8 mouse cellular contexts compared by ENCODE assay signal in the genomic region with DNA sequence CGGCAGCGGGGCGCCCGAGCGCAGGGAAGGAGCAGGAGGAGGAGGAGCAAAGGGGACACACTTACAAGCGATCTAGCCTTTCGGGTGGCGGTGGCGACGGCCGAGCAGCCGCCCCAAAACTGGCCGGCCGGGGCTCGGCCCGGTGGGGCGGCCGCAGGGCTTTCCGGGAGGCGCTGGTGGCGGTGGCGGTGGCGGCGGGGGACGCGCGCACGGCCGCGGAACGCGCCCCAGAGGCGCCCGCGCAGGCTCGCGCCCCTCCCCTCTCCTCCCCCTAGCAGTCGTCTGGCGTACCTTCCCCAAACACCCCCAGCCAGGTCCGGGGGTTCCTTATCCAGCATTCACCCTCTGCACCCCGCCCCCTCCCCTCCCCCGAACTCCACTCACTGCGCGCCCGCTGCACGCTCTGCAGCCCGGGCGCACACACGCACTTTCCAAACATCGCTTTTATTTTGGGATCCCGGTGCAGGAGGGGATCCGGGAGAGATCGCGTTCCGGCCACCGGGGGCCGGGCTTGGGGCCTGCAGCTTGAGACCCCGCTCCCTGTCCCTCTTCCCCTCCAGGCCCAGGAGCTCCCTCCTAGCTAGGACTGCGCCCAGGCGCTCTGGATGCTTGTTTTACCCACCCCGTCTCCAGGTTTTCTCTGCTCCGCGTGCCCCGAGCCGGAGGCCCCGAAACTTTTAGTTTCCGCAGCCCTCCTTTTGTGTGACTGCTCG. TPM values are rescaled to one million over a fixed set of nuclear protein-coding genes. Genes with fewer than 3 reads are reported as not detected.
A peak's percentile ranks its signal among the peaks of the same experiment; 100 is the strongest.
DNase-seq lines count a peak whose midpoint lies in the region; ATAC-seq and TF ChIP-seq lines count a peak whose summit lies in the region.

No protein-coding gene starts in this region.

- H3K36me3 ChIP-seq in C2C12 (ENCODE audit: control insufficient read depth, insufficient read depth), result no peaks in the 10 kb centered on the region
- H3K36me3 ChIP-seq in forebrain, embryonic 10.5 days (replicated peaks), result no peaks in the 10 kb centered on the region
- no peaks in the 10 kb centered on the region for H3K36me3 ChIP-seq in heart, embryonic 15.5 days
- no peaks in the 10 kb centered on the region for H3K36me3 ChIP-seq in lung, embryonic 14.5 days (ENCODE audit: insufficient read depth)

- H3K4me3 ChIP-seq in C2C12 (ENCODE audit: insufficient read depth, poor library complexity, severe bottlenecking), result peak overlapping the region; percentile 71
- peak overlapping the region; percentile 98 for H3K4me3 ChIP-seq in forebrain, embryonic 10.5 days
- peak overlapping the region; percentile 94 for H3K4me3 ChIP-seq in heart, embryonic 15.5 days
- peak overlapping the region; percentile 92 for H3K4me3 ChIP-seq in lung, embryonic 14.5 days (ENCODE audit: low read depth, low read length)

- peak overlapping the region; percentile 90 for H3K4me2 ChIP-seq in heart, embryonic 15.5 days
- H3K4me2 ChIP-seq in lung, embryonic 14.5 days, result peak overlapping the region; percentile 84

- peaks cover 60% of the 10 kb centered on the region for H3K4me1 ChIP-seq in forebrain, embryonic 10.5 days
- H3K4me1 ChIP-seq in heart, embryonic 15.5 days (replicated peaks), result peaks cover 15% of the 10 kb centered on the region
- H3K4me1 ChIP-seq in lung, embryonic 14.5 days (ENCODE audit: insufficient read depth), result peaks cover 6% of the 10 kb centered on the region

- DNase-seq in adrenal gland, postnatal 10 days, result peak; percentile 80
- peak; percentile 85 for DNase-seq in forebrain, embryonic 10.5 days (ENCODE audit: extremely low spot score, low spot score)
- DNase-seq in kidney, postnatal 10 days, result peak; percentile 81
- DNase-seq in lung, embryonic 14.5 days, result peak; percentile 85
- peak; percentile 80 for DNase-seq in ovary, postnatal 10 days (ENCODE audit: low spot score)
- DNase-seq in urinary bladder, postnatal 25 days (ENCODE audit: low spot score), result peak; percentile 56

- peak overlapping the region; percentile 44 for H3ac ChIP-seq in C2C12 (ENCODE audit: control insufficient read depth, insufficient read length, low read depth)

- WGBS in forebrain, embryonic 10.5 days, result under 1% methylated on average over 60 of the region's 68 CpGs
- WGBS in heart, embryonic 15.5 days, result under 1% methylated on average over 51 of the region's 68 CpGs
- WGBS in lung, embryonic 14.5 days, result under 1% methylated on average over 52 of the region's 68 CpGs

- TF ChIP-seq CTCF in C2C12 (IDR thresholded peaks at IDR 0.05; ENCODE audit: control insufficient read depth, insufficient read depth, insufficient read length), result no peak
- TF ChIP-seq CTCF in lung, embryonic 14.5 days (IDR thresholded peaks at IDR 0.05; ENCODE audit: low read depth), result no peak; the same call in 1 of the 2 replicates

- peak overlapping the region; percentile 100 for H3K27ac ChIP-seq in forebrain, embryonic 10.5 days
- peak overlapping the region; percentile 100 for H3K27ac ChIP-seq in heart, embryonic 15.5 days
- peak overlapping the region; percentile 100 for H3K27ac ChIP-seq in lung, embryonic 14.5 days (ENCODE audit: low read depth)

- peak; percentile 73 for ATAC-seq in heart, embryonic 15.5 days (replicated peaks; ENCODE audit: insufficient number of reproducible peaks, insufficient read depth, low FRiP score, low read depth)
- ATAC-seq in lung, embryonic 14.5 days (ENCODE audit: insufficient read depth), result peak; percentile 76

- no peaks in the 10 kb centered on the region for H3K9me3 ChIP-seq in forebrain, embryonic 10.5 days
- H3K9me3 ChIP-seq in heart, embryonic 15.5 days (replicated peaks), result no peaks in the 10 kb centered on the region
- H3K9me3 ChIP-seq in lung, embryonic 14.5 days (ENCODE audit: low read depth, low read length), result no peaks in the 10 kb centered on the region

- peak overlapping the region; percentile 92 for H3K9ac ChIP-seq in heart, embryonic 15.5 days
- peak overlapping the region; percentile 96 for H3K9ac ChIP-seq in lung, embryonic 14.5 days

- H3K79me3 ChIP-seq in C2C12 (ENCODE audit: low read depth), result peaks cover 18% of the 10 kb centered on the region

- no peaks in the 10 kb centered on the region for H3K27me3 ChIP-seq in C2C12 (ENCODE audit: control insufficient read depth, insufficient read depth, insufficient read length)
- peaks cover 15% of the 10 kb centered on the region; the same call in 1 of the 2 replicates for H3K27me3 ChIP-seq in forebrain, embryonic 10.5 days (ENCODE audit: poor library complexity, severe bottlenecking)
- H3K27me3 ChIP-seq in heart, embryonic 15.5 days, result no peaks in the 10 kb centered on the region
- no peaks in the 10 kb centered on the region for H3K27me3 ChIP-seq in lung, embryonic 14.5 days (ENCODE audit: insufficient read depth, low read length)

- peaks cover 42% of the 10 kb centered on the region for H3K79me2 ChIP-seq in C2C12 (ENCODE audit: control insufficient read depth, insufficient read depth)

TF ChIP-seq in C2C12, 6 proteins besides CTCF, POLR2A, EP300 and RAD21:
- TF ChIP-seq MYOD1 (IDR thresholded peaks at IDR 0.05; ENCODE audit: control insufficient read depth, insufficient read length, low read depth) (no peak), FOSL1 (IDR thresholded peaks at IDR 0.05; ENCODE audit: insufficient read depth, low read length, poor library complexity, severe bottlenecking) (no peak), MYOG (IDR thresholded peaks at IDR 0.05; ENCODE audit: control insufficient read depth, extremely low read depth, insufficient read length) (no peak), CEBPB (IDR thresholded peaks at IDR 0.05; ENCODE audit: low read depth) (no peak), MAX (IDR thresholded peaks at IDR 0.05) (no peak), USF1 (IDR thresholded peaks at IDR 0.05; ENCODE audit: low read depth) (no peak)

RNA-seq across cellular contexts. Expression of a gene that starts 0.4 kb away (rescaled TPM):
- polyA plus RNA-seq in C2C12 (2012; fragmentation: generic; extraction: Trizol), result 19.9 TPM
- 10 to 100 TPM; 62.4 to 80.4 TPM for total RNA-seq in adrenal gland, postnatal 10 days (2021)
- polyA plus RNA-seq in forebrain, embryonic 10.5 days (2016; fragmentation: Nextera tagmentation; extraction: Ambion mirVana), result 78.1 and 81.6 TPM in 2 replicates
- polyA plus RNA-seq in heart, embryonic 15.5 days (2015; fragmentation: Nextera tagmentation; extraction: Ambion mirVana), result 33.3 and 39.8 TPM in 2 replicates
- polyA plus RNA-seq in lung, embryonic 14.5 days (2014; fragmentation: Nextera tagmentation; extraction: Ambion mirVana), result 83.2 and 83.3 TPM in 2 replicates

Comparison
In these comparisons a context has a peak if more than half of its experiments do, and no peak if none do; other contexts are left out.
1. Peak in every context shown above with its lines: DNase-seq, ATAC-seq, H3K4me3 ChIP-seq and H3K27ac ChIP-seq.